Mouse (Mus musculus) cerebellum, adult (tissue): ENCODE data around the gene Snrpb.

ENCODE experiments used
- ATAC-seq: cut with Nextera tagmentation; 2 replicates; pipeline ENCODE4 v1.9.2; 2017; ENCODE audit warnings: mild to moderate bottlenecking, moderate library complexity, mixed read lengths; ENCODE audit not compliant: insufficient number of reproducible peaks, low FRiP score, low TSS enrichment

Snrpb gene

DNA sequence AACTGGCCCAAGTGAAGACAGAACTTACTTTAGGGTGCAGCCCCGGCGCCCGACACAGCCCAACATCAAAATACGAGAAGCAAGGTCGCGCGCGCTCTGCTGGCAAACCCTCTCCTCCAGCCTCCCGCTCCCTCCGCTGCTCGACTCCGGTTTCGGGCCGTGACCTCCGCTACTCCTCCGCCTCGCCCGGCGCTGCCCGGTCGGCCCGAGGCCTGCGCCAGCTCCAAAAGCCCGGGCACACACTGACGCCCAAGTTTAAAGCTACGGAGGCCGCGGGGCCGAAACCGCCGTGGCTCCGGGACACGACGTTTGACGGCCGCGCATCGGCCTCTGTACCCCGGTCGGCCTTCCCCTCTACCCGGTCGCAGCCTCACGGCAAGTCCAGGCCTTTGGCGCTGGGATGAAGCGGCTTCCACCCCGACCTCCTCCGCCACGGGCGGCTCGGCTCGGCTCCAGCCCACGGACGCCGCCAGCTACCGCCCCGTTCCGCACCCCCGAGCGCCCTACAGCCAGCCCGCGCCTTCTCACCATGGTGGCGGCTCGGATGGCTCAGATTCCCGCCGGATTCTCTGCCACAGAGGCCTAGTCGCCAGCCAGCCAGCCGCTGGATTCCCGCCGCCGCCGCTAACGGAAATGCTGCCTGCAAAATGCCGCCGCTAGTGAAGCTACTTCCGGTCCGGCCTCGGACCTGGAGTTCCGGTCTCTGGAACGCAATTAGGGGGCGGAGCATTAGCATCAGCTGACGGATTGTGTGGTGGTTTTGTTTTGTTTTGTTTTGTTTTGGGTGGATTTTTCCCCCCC lies at the start of gene Snrpb:
Gene Snrpb, minus strand, starts transcription at position 698 of the 801 bp plus-strand sequence.
- ATAC-seq: peak; percentile 90

DNA sequence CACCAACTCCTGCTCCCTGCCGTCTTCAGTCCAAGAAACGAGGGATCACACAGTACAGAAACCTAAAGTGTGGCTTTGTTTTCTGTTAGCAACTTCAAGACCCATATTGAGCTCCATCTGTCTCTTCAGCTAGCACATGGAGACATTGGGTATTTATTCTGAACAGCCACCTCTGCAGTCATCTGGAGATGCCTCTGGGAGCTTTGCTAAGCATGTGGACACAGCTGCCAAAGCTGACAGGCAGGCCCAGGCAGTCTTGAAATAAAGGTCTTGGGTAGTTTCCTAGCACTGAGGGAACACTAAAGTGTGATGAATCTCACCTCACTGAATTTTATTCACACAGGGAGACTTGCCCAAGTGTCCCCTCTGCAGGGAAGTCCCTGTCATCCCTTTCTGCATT lies 32.4 kb upstream of the Snrpb start:
- no peak for ATAC-seq

DNA sequence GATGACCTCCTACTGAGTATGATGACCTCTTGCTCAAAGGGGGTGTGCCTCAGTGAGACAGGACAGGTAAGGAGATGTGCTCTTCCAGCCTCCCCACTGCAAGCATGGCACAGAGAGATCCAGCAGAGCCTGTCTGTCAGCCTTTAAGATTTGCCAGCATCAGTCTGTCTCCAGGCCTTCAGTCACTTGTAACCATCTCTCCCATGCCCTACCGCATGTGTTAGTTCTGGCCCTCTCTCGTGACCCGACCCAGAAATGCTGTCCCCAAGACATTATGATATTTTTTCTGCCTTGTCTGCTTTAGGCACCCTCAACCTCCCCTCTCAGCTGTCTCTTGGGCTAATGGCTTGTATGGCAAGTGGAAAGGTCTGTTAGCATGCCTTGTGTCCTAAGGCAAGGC lies 30.4 kb upstream of the Snrpb start:
- no peak for ATAC-seq

DNA sequence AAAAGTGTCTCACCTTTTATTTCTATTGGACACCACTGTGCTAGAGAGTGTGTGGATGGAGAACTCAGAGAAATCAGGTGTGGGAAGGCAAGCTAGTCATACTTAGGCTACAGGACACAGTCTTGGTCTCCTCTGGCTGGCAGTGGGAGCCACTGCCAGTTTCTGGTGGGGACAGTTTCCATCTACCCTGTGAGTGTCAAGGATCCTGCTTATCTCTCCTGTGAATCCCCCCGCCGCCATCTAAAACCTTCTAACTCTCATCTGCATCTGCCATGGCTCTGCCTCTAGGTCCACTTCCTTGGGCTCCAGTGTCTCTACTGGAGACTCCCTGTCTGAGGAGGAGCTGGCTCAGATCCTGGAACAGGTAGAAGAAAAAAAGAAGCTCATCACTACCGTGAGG lies 28.8 kb upstream of the Snrpb start:
- ATAC-seq: no peak

DNA sequence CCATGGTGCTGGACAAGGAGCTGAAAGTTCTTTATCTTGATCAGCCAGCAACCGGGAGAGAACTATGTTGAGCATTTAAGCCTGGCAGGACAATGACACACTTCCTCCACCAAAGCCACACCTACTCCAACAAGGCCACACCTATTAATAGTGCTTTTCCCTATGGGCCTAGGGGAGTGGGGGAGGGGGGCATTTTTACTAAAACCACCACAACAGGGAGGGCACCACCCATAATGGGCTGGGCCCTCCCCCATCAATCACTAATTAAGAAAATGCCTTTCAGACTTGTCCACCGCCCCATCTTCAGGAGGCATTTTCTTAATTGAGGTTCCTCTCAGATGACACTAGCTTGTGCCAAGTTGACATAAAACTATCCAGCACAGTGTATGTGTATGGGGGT lies 28.2 kb upstream of the Snrpb start:
- ATAC-seq: no peak

DNA sequence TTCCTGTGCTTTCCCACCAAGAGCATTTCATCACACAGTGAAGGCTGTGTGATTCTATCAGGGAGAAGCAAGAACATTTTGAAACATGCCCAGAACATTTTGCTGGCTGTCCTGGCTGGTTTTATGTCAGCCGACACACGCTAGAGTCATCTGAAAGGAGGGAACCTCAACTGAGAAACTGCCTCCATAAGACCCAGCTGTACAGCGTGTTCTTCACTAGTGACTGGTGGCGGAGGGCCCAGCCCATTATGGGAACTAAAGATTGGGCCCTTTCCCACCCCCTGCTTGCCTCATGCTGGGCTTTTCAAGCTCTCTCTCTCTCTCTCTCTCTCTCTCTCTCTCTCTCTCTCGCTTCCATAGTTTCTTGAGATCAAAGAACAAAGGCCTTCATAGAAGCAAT lies 21.8 kb upstream of the Snrpb start:
- no peak for ATAC-seq

DNA sequence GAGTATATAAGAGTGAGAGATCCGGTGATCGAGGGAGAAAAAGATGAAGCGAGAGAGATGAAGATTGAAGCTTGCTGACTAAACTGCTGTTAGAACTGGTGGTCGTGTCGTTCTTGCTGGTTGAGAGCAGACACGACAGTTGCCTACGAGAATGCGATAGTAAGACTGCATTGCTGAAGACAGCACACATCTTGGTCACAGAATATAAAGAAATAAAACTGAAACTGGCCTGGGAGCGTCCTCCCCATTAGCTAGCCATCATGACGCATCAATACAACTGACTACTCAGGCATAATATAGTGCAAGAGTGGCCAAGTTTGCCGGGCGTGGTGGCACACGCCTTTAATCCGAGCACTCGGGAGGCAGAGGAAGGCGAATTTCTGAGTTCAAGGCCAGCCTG lies 15.7 kb upstream of the Snrpb start, which contains the start of gene Tmc2:
Gene Tmc2, plus strand, starts transcription at position 301 of the 400 bp plus-strand sequence.
- no peak for ATAC-seq

DNA sequence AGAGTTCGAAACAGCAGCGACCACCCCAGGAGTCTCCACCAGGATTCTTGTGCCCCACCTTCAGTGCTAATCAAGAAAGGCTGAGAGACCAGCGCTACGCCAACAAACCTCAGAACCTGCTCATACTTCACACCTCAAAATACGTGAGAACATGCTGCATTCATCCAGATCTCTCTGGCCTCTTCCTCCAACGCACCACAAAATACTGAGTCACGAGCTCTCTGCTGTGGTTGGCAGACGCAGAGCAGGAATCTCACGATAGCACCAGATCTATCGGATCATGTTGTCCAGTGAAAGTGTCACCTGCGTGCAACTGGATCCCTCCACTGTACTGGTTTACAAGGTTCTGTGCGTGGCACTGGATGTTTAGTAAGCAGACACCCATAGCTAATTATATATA lies 9.2 kb upstream of the Snrpb start:
- ATAC-seq: no peak

DNA sequence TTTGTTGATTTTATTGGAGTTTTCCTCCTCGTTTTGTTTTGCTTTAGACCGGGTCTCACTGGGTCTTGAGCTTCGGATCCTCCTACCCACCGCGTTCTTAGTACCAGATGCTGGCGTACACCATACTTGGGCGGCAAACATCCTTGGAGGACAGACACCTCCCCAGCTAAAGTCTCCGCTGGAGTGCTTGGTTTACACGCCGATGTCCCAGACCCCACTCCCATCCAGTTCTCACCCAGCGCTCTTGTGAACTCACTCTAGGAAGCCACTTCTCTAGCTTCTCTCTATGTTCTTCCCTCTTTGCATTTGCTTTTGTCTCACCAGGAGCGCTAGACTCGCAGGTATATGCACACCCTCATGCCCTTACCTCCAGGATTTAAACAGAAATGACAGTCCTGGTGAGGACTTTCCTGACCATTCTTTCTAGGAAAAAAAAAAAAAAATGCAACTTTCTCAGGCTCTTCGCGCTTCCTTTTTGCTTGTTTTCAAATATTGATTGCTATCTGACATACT lies 360 bp upstream of the Snrpb start:
- ATAC-seq: peak; percentile 75

DNA sequence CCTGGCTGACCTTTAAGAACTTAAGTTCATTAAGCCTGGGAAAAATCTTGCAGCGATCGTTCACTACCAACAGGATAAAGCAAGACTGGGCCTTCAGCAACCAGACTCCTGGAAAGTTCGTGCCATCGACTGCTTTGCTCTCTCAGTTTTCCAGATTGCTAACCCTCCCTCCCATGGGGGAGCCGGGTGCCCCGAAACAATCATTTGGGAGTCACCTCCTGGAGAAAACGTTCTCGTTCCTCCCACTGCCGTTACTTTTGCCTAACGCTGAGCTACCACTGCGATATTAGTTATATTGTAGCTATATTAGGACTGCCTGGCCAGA lies 860 bp downstream of the Snrpb start:
- ATAC-seq: no peak

DNA sequence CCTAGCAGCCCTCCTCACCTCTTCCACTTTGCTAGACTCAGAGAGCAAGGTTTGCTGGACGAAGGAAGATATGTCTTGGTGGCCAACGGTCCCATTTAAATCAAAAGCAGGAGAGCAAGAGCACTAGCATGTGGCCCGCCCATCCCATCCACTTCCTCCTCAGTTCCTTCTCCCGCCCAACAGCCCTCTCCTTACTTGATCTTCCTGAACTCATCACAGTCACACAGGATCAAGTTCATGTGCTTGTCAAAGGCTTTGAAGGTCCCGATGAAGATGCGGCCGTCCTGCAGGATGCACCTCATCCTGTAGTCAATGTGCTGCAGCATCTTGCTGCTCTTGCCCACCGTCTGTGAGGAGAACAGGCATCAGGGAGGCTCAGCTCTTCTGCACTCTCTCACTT lies 2.4 kb downstream of the Snrpb start:
- no peak for ATAC-seq

DNA sequence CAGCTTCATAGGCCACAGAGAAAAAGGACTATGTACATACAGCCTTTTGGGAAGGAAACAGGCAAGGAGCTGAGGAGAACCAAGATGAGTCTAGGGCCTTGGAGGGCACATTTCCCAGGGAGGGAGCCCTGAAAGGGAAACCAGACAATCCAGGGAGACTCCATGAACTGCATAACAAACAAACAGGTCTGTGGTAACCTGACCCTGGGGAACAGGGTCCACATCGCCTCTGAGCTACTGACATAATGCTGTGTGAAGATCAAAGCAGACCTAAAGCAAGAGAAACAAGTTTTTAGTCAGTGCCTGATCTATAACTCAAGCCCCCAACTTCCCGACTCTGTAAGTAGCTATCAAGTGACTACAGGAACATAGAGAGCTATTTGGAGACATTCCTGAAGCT lies 7.5 kb downstream of the Snrpb start:
- no peak for ATAC-seq

DNA sequence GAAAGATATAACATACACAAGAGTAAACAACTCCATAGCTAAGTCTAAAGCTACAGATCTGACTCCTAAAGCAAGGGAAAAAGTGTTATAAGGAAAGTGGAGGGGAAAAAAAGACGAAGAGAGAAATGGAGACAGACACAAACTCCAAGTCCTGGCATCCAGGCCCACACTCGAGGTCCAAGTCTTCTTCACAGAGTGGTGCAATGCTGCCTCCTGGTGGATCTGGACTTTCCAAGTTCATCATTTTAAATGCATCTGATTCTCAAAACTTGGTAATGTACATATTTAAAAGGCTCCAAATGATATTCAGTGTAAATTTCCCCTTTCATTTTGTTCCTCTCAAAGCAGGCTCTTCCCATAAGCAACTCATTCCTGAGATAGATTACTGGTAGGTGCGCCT lies 11.3 kb downstream of the Snrpb start:
- ATAC-seq: no peak

DNA sequence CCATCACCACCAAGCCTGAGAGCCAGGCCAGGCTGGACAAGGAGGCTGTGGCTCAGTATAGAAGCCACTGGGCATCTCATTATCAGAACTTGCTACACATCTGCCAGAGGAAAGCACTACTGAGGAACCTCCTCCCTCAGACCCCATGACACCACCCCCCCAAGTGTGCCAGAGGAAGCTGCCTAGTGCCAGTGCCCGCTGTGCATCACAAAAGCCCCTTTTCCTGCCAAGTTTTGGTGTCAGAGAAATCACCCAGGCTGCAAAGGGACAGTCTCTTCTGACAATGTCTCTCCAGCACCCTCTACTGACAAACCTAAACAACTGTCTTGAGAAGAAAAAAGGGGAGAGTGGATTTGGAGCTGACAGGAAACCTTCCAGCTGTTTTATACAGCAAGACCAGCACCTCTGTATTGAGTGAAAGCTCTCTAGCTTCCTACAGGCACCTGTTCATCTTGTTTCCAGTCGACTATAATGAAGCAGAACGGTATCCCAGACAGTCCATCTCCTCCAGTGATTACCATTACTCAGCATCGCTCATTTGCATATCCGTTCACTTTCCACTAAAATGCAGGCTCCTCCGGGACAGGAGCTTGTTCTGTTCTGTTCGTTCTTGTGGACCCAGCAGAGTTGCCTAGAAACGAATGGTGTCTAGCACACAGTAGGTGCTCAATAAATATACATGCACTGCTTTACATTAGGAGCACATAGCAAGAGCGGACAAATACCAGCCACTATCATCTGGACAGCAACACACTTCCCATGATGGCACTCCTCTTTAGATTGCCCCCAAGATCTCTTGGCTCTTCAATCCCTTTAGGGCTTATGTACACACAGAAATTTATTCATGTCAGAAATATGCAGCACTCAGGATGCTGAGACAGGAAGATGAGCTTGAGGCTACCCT lies 12.6 kb downstream of the Snrpb start:
- peak; percentile 45; the same call in 1 of the 2 replicates for ATAC-seq

DNA sequence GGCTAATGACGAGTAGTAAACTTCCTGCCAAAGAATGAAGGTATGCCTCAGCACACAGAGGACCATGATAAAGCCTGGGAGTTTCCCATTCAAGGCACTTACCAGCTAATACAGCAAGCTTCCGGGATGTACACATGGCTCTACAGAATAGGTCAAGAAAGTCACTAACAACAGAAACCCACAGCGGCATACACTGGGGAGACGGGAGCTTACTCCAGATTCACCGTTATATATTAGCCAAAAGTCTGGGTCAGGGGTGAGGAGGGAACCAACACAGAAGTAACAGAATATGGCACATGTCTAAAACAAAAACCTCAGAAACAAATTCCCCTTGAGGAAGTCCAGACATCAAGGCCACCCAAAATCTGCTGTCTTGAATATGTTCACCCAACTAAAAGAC lies 16.5 kb downstream of the Snrpb start:
- no peak for ATAC-seq

DNA sequence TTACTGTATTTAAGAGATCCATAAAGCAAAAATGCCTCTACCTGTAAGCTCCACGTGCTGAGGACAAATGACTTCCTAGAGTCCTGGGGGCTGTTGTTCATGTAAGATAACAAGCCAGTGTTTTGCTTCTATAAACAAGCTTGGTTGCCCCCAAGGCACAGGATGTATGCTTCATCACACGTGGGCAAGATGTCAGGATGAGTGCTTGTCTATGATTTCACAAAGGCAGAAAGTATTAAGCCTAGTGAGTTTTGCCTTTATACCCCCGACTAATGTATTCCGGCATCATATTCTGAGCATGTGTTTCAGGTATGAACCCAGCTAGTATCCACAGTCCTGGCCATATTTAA lies 21.1 kb downstream of the Snrpb start:
- ATAC-seq: no peak

DNA sequence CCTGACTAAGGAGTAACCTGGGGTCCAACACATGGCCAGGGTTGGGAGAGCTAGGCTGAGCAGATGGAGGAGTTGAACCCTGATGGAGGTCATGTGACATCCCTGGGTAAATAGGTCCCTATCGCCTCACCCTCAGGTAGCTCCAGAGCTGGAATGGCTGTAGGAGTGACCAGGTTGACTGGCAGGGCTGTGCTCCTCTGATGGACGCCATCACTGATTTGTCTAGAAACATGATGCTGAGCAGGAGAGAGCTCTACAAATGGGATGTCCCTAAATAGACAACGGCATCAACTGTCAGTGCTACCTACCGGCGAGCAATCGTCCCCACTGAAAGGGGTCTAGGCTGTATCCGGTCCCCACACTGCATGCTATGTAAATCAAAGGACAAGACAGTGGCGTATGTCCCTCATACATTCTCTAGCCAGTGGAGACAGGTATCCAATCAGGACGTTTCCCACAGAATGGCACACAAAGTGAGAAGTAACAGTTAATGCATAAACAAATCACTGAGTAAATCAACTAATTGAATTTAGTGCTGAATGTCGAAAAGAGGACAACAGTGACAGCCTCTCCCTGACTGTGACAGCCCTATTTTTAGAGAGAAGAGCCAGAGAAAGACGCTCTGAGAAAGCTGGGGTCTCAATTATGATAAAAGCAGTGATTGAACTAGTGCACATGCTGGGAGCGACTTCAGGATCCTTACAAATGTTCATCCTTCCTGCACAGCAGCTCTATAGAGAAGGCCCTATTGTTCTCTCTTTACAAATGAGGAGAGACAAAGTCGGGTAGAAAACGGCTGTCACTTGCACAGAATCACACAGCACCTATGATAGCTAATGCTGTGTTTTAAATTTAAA lies 21.7 kb downstream of the Snrpb start:
- ATAC-seq: no peak

DNA sequence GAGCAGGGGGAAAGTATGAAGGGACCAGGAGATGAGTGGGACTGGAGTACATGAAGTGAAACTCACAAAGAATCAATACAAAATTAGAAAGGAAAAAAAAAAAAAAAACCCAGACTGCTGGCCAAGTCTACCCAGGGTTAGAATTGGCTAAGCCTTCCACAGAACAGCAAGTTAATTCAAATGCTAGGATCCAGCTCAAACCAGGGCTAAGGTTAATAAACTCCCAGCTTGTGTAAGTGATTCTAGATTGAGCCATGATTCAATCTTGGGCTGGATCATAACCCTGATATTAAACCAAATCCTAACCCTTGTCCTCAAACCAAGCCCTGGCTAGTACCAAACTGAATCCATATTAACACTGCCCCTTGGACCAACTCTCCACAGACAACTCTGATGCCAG lies 23.4 kb downstream of the Snrpb start:
- no peak for ATAC-seq

DNA sequence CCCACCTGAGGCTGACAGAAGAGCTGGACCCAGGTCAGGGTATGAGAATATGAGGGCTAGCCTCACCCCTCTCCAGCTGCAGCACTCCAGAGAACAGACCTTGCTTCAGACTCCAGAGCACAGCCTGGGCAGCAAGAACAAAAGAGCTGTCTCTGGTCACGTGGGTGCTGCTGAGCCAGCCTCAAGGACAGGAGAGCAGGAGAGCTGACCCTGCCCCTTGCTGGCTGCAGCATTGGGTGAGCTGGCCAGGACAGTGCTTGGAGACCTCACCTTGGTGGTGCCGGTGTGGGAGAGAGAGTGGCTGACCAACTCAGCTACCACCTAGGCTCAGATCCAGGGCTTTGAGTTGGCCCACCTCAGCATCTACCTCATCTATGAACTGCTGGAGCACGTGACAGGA lies 24.0 kb downstream of the Snrpb start:
- ATAC-seq: no peak

DNA sequence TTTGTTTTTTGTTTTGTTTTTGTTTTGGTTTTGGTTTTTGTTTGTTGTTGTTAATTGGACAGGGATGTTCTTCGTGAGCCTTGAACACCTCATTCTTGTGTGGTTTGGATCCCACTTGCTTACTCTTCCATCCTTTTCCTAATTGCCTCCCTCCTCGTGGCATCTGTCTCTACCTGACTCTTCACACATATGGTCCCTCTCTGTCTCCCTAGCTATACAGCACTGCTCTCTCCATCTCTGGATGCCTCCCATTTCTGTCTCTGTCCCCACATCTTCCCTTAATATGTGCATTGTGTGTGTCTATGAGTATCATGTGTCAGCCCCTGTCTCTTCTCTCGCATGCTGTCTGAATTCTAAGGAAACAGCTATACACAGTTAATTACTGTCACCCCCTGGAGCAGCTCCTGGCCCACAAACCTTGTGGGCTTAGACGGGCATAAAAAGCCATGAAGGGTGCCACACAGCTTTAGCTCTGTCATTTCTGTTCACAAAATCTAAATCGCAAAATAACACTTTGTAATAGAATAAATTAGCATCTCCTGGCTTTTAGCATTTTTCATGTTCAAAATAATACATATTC lies 33.0 kb downstream of the Snrpb start:
- ATAC-seq: no peak
